Mouse (Mus musculus) brown adipose tissue, adult 24 weeks (tissue): ENCODE results near the gene Plxna1. TPM values are rescaled to one million over a fixed set of nuclear protein-coding genes. Genes with fewer than 3 reads are reported as not detected.

Experiments
- H3K27ac ChIP-seq: fragments of 200-500 bp; replicated peaks from 2 replicates; pipeline ENCODE4 v1.5.1; 2012; ENCODE audit warnings: low read depth, mild to moderate bottlenecking, low read length
- H3K4me1 ChIP-seq: fragments of 200-500 bp; 2 replicates; pipeline ENCODE4 v1.6.1; 2012; ENCODE audit warnings: low read length, mixed read lengths; ENCODE audit not compliant: control insufficient read depth, insufficient read depth, insufficient read length
- H3K4me3 ChIP-seq: fragments of 200-500 bp; 2 replicates; pipeline ENCODE4 v1.5.1; 2012; ENCODE audit warnings: low read depth, mild to moderate bottlenecking, low read length, moderate library complexity; ENCODE audit not compliant: insufficient read depth
- polyA plus RNA-seq: library from polyadenylated mRNA; stranded (reverse); fragments of >200 nt; gene quantifications from 2 replicates; pipeline ENCODE4 v1.2.4, GENCODE M21; 2012; ENCODE audit not compliant: missing spikeins, insufficient read depth, insufficient read length

The Plxna1 gene
- polyA plus RNA-seq, 1 experiment, result 34.3 TPM

DNA sequence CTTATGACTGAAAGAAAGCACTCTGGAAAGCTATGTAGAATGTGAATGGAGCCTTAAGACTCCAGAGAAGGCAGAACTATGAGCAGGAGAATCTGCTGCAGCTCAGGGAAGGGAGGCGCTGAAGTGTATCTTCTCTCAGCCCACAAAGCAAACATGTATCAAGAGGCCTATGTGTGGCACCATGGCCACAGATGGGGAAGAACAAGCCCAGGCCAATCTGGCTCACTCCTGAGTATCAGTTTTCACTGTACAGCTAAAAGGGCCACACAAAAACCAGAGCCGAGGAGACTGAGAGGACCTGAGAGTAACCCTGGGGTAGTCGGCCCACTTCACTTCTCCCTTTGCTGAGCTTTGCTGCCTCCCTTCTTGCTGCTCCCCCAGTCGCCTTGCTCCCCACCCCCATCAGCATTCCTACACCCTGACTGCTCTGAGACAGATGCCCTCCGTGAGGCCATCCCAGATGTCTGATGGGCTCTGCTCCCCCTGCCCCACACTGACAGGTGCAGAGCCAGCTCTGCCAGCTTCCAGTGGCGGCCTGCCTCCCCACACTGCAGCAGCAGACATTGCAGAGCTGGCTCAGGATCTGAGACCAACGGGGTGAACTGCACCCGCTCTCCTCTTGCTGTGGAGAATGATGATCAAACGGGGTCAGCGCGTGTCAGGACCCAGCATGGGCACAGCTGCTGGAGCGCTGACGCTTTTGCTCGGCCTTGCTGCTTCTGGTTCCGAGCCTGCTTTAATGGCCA lies 34.5 kb downstream of the Plxna1 start:
- Histone ChIP-seq H3K27ac (no peak overlapping the region), H3K4me3 (no peak overlapping the region)

DNA sequence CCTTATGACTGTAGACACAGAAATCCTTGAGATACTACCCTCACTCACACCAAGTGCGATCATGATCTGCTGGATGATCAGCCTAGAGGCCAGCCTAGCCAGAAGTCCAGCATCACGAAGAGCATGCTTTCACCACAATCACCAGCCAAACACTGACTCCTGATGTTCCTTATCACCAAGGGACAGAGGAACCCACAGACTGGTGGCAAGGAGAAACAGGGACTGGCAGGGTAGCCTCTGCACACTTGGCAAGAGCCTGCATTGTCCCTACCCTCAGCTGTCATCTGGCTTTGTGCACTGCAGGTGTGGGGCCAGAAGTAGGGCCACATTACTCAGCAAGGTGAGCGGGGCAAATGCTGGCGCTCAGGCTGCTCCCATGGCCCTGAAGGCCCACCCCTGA lies 37.6 kb downstream of the Plxna1 start:
- no peak overlapping the region for H3K27ac ChIP-seq
- peaks cover 13% of the 10 kb centered on the region for H3K4me1 ChIP-seq
- no peak overlapping the region for H3K4me3 ChIP-seq

More for the DNA sequence above, 34.5 kb downstream of the Plxna1 start:
- H3K4me1 ChIP-seq, result no peaks in the 10 kb centered on the region

DNA sequence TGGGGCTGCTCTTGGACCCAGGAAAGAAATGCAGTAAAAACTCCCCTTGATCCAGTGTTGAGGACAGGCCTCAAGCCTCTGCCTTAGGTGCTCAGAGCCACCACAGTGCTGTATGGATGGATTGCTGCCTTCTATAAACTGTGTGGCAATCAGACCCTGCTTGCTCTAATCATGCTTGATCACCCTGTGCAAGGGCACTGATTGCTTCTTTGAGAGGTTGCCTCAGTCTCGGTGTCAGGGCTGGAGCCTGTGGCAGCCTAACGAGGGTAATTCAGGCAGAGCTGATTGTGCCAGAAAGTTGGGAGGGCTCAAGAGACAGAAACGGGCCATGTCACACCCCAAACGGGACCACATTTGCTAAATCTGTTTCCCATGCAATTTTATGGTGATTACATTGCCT lies 47.2 kb downstream of the Plxna1 start:
- H3K27ac ChIP-seq, result no peak overlapping the region
- peaks cover 5% of the 10 kb centered on the region; the same call in 1 of the 2 replicates for H3K4me1 ChIP-seq
- no peak overlapping the region for H3K4me3 ChIP-seq

DNA sequence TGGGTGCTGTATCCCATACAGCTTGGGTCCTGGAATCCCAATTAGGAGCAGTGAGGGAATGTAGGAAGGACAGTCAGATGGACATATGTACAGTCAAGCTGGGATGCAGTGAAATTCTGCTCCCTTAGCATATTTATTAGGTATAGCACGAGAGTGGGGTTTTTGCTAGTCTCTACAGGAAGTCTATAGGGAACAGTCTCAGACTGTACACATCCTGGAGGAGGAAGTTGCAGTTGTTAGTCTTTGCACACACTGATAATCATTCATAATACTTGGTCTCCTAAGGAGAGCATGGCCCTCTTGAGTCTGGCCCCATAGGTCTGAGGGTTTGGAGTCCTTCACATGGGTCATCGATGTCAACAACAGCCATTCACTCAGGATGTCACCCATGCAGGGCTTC lies 50.9 kb downstream of the Plxna1 start:
- Histone ChIP-seq H3K4me3 (no peak overlapping the region), H3K4me1 (peaks cover 5% of the 10 kb centered on the region; the same call in 1 of the 2 replicates), H3K27ac (no peak overlapping the region)

DNA sequence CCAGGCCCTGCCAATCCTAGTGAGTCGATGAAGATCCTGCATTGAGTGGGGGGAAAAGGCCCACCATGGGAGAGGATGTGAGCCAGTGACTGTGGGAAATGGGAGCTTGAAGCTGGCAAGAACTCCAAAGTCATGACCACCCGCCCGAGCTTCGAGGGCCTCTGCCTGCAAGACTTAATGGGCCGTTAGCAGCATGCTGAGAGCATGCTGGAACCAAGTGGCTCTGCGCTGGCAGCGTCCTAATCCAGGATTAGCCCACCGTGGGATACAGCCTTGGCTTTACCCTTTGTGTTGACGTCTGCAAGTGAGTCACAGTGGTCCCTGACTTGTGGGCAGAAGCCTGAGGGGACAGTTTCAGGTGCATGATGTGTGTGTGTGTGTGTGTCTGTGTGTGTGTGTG lies 52.2 kb downstream of the Plxna1 start:
- H3K4me3 ChIP-seq, result no peak overlapping the region
- no peak overlapping the region for H3K27ac ChIP-seq
- peaks cover 5% of the 10 kb centered on the region; the same call in 1 of the 2 replicates for H3K4me1 ChIP-seq

GRCm38 (mm10) chr6:89308213-89308973 lies 54.0 kb downstream of the Plxna1 start:
- Histone ChIP-seq H3K4me1 (peaks cover 5% of the 10 kb centered on the region; the same call in 1 of the 2 replicates), H3K4me3 (no peak overlapping the region), H3K27ac (no peak overlapping the region)

- Histone ChIP-seq H3K4me1 (no peaks in the 10 kb centered on the region), H3K4me3 (no peak overlapping the region), H3K27ac (no peak overlapping the region)
These were observed 57.9 kb downstream of the Plxna1 start for GRCm38 (mm10) chr6:89304375-89305058.

DNA sequence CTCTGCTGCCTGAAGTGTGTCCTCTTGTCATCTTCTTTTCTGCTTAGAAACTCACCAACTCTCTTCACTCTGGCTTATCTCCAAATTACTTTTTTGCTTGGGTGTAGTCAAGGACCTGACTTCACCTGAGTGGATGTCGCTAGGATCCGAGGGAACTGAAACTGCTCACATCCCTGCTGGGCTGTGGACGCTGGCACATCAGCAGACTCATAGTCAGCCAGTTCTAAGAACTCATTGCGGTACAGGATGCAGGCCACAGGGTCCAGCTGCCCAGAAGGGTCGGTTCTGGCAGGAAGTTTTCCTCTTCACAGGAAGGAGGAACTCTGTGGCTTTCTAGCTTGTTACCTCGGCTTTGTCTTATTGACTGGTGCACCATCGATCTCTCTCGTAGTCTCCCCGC lies 62.6 kb downstream of the Plxna1 start:
- 0 out of 2 replicates have a peak overlapping the region, but pooled peaks have one; percentile 13 for H3K27ac ChIP-seq
- no peak overlapping the region for H3K4me3 ChIP-seq
- no peaks in the 10 kb centered on the region; the same call in 1 of the 2 replicates for H3K4me1 ChIP-seq

DNA sequence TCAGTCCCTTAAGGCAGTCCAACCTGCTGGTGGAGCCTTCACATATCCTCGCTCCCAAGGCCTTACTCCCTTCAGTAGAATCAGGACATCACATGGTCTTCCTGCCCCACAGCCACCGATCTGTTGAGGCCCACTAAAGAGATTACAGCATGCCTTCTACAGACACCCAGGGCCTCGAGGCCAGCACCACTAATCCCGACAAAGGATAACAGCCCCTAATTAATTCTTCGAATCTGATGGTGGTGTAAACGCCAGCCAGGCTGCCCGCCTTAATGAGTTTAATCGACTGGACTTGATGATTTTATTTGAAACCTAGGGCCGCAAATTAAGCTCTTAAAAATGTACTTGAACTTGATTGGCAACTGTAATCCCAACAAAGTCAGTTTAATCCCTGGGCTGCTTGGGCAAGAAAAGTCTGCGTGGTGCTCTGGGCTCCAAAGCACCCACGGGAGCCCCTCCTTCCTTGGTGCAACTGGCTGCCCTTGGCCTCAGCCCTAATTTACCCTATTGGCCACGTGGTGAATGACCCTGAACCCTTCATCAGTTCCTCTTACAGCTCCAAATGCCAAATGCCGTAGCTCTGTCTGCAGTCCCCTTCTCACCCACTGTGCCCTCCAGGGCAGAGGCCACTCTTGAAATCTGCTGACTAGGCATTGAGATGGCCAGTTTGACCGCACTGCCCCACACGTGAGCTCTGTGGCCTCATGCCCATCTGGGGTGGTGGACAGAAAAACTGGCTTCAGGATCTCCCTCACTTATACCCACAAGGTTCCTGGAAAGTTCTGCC lies 65.3 kb downstream of the Plxna1 start:
- Histone ChIP-seq H3K27ac (peak overlapping the region; percentile 12; the same call in 1 of the 2 replicates), H3K4me1 (no peaks in the 10 kb centered on the region; the same call in 1 of the 2 replicates), H3K4me3 (no peak overlapping the region)

GRCm38 (mm10) chr6:89296001-89296709 lies 66.3 kb downstream of the Plxna1 start:
- Histone ChIP-seq H3K27ac (peak overlapping the region; percentile 12; the same call in 1 of the 2 replicates), H3K4me3 (no peak overlapping the region), H3K4me1 (no peaks in the 10 kb centered on the region; the same call in 1 of the 2 replicates)

- H3K27ac ChIP-seq, result 0 out of 2 replicates have a peak overlapping the region, but pooled peaks have one; percentile 4
- no peak overlapping the region for H3K4me3 ChIP-seq
- H3K4me1 ChIP-seq, result no peaks in the 10 kb centered on the region; the same call in 1 of the 2 replicates
These were observed 67.8 kb downstream of the Plxna1 start for GRCm38 (mm10) chr6:89294621-89295020.

DNA sequence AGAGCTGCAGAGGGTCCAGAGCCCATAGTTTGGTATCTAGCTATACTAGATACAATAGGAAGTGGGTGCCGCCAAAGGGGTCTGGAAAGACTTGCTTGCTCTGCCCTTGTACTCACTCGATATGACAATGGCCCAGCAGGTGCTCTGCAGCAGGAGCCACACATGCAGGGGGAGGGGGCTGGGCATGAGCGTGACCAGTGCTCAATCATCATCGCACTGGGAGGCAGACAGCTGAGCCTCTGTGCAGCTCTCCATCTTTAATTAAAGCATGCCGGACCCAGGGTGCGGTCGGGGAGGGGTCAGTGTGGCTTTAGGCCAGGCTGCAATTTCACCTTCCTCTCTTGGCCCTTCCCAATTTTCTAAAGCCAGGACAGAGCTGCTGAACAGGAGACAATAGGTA lies 70.9 kb downstream of the Plxna1 start:
- no peaks in the 10 kb centered on the region; the same call in 1 of the 2 replicates for H3K4me1 ChIP-seq
- H3K4me3 ChIP-seq, result no peak overlapping the region
- H3K27ac ChIP-seq, result no peak overlapping the region

- no peak overlapping the region for H3K4me3 ChIP-seq
- H3K27ac ChIP-seq, result no peak overlapping the region
- H3K4me1 ChIP-seq, result no peaks in the 10 kb centered on the region
These were observed 74.3 kb downstream of the Plxna1 start for GRCm38 (mm10) chr6:89288156-89288555.
